Mouse (Mus musculus) kidney, adult 2 months (tissue): ENCODE measurements around the gene Gm47841.

Source experiments
- CTCF ChIP-seq: fragments of 200-500 bp; conservative IDR thresholded peaks from 2 replicates; pipeline ENCODE4 v1.5.1; 2011; ENCODE audit warnings: low read depth, mild to moderate bottlenecking, control low read depth, low read length, moderate library complexity, mixed read lengths; ENCODE audit not compliant: insufficient read depth, insufficient read length
- POLR2A ChIP-seq: fragments of 200-500 bp; IDR thresholded peaks from one replicate; pipeline ENCODE4 v1.6.1; 2011; ENCODE audit warnings: low read depth, low read length, control low read depth

DNA sequence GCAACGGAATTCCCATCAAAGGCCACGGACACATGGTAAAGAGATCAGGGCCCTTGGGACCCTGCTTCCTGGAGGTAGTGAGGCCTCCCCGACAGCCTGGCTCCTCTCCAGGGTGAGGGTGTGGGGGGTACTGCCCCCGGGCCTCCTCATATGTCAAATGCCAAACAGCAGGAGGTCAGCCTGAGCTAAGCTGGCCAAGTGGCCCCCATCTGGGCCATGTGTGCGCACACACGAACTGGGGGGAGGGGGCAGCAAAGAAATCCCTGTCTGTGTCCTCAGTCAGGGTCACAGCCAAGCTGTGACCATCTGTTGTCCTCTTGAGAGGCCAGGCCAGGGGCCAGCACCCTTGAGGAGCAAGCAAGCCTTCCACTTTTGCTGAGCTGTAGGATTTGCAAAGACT, 17.9 kb upstream of the Gm47841 start:
- TF ChIP-seq CTCF (no peak), POLR2A (no peak)
